Mouse (Mus musculus) erythroblast, embryonic 14.5 days (primary cell): ENCODE data around the gene Ak3.

Source experiments
- GATA1 ChIP-seq: IDR thresholded peaks from 2 replicates; pipeline ENCODE4 v1.6.1; 2012; ENCODE audit warnings: low read length, inconsistent platforms, mixed read lengths
- TAL1 ChIP-seq: IDR thresholded peaks from 3 replicates; pipeline ENCODE4 v1.6.1; 2012; ENCODE audit warnings: low read length, inconsistent platforms, mixed read lengths

DNA sequence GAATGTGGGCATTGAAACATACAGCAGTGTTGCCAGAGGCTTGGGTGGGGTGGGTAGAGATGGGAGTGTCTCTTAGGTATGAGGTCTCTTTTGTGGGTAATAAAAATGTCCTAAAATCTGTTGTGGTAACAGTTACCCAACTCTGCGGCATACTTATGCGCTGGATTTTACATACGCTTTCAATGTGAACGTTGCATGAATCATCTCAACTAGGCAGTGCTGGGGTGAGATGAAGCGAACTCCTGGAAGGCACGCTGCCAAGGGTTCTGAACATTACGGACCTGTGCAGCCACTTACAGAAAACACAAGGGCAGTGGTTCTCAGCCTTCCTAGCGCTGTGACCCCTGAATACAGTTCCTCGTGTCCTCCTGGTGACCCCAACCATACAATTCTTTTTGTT, 5.1 kb downstream of the Ak3 start:
- TF ChIP-seq GATA1 (no peak), TAL1 (no peak)
